Mouse (Mus musculus) hindbrain, embryonic 12.5 days (tissue): Measurements from ENCODE around the gene Sppl3. TPM values are rescaled to one million over a fixed set of nuclear protein-coding genes. Genes with fewer than 3 reads are reported as not detected.

Source experiments
- ATAC-seq: fragments of 200-750 bp; cut with Nextera tagmentation; 2 replicates; pipeline ENCODE4 v1.8.0; 2017; ENCODE audit warnings: moderate TSS enrichment; ENCODE audit not compliant: low FRiP score
- H3K27ac ChIP-seq: fragments of 300-500 bp; sonication (generic); 2 replicates; pipeline ENCODE4 v1.5.1; 2016; ENCODE audit warnings: mild to moderate bottlenecking
- H3K27me3 ChIP-seq: fragments of 300-500 bp; sonication (generic); 2 replicates; pipeline ENCODE4 v1.6.1; 2016; ENCODE audit warnings: mild to moderate bottlenecking
- H3K36me3 ChIP-seq: fragments of 300-500 bp; sonication (generic); 2 replicates; pipeline ENCODE4 v1.6.1; 2016; ENCODE audit warnings: mild to moderate bottlenecking
- H3K4me1 ChIP-seq: fragments of 300-500 bp; sonication (generic); 2 replicates; pipeline ENCODE4 v1.6.1; 2016
- H3K4me2 ChIP-seq: fragments of 300-500 bp; sonication (generic); replicated peaks from 2 replicates; pipeline ENCODE4 v1.6.1; 2016; ENCODE audit warnings: mild to moderate bottlenecking
- H3K4me3 ChIP-seq: fragments of 300-500 bp; sonication (generic); 2 replicates; pipeline ENCODE4 v1.5.1; 2016; ENCODE audit warnings: mild to moderate bottlenecking
- H3K9ac ChIP-seq: fragments of 300-500 bp; sonication (generic); 2 replicates; pipeline ENCODE4 v1.6.1; 2016; ENCODE audit warnings: mild to moderate bottlenecking, moderate library complexity
- H3K9me3 ChIP-seq: fragments of 300-500 bp; sonication (generic); replicated peaks from 2 replicates; pipeline ENCODE4 v1.6.1; 2016; ENCODE audit warnings: mild to moderate bottlenecking
- WGBS: fragments of 180-500 bp; shearing (Covaris S2); methylation state at CpG from one replicate; pipeline ENCODE4 v1.1.7; 2016; 5-methylcytosine and 5-hydroxymethylcytosine counted together
- polyA plus RNA-seq: library from polyadenylated mRNA; unstranded; fragments of >200 nt; fragmentation: Nextera tagmentation; extraction: Ambion mirVana; gene quantifications from 2 replicates; pipeline ENCODE4 v1.2.1, GENCODE M21; 2016

Gene Sppl3
- polyA plus RNA-seq, 1 experiment from 2014 or later = 31.1 TPM

DNA sequence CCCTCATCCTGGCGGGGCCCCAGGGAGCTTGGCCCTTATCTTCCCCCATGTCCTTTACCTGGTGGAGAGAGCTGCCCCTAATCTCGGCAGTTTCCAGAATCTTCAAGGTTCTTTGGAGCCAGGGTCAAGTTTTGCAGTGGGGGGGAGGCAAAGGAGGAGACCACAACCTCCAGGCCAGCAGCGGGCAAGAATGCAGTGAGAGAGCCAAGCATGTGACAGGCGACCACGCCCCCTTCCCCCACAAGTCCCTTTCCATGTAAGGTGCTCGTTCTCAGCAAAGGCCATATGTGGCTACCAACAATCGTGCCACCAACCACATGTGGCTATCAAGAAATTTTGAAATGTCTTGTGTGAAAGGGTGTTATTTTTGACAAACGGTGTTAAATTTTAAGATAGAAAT, 37.8 kb upstream of the Sppl3 start:
- no peak for ATAC-seq
- Histone ChIP-seq H3K9me3 (no peaks in the 10 kb centered on the region), H3K27me3 (peaks cover 17% of the 10 kb centered on the region), H3K4me1 (0 out of 2 replicates have a peak, but pooled peaks cover 5% of the 10 kb centered on the region), H3K36me3 (no peaks in the 10 kb centered on the region), H3K27ac (no peak overlapping the region), H3K4me3 (no peak overlapping the region), H3K4me2 (no peak overlapping the region), H3K9ac (no peak overlapping the region)
- WGBS = 76% methylated on average over 8 of the region's 8 CpGs

DNA sequence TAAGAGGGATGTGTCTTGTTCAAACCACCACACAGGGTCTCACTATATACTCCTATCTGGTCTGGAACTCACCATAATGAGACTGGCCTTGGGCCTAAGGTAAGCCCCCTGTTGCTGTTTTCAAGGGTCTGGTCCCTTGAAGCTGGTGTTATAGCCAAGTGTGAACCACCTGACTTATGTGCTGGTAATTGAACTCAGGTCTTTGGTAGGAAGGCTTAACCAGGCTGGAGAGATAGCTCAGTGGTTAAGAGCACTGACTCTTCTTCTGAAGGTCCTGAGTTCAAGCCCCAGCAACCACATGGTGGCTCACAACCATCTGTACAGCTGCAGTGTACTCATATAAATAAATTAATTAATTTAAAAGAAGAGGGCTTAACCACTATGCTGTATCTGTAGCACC, 34.0 kb upstream of the Sppl3 start:
- H3K36me3 ChIP-seq = no peaks in the 10 kb centered on the region
- H3K4me3 ChIP-seq = no peak overlapping the region
- ATAC-seq = no peak
- H3K4me1 ChIP-seq = peaks cover 11% of the 10 kb centered on the region
- no peaks in the 10 kb centered on the region for H3K9me3 ChIP-seq
- no peak overlapping the region for H3K9ac ChIP-seq
- no peak overlapping the region for H3K27ac ChIP-seq
- no peak overlapping the region for H3K4me2 ChIP-seq
- H3K27me3 ChIP-seq = peaks cover 6% of the 10 kb centered on the region

DNA sequence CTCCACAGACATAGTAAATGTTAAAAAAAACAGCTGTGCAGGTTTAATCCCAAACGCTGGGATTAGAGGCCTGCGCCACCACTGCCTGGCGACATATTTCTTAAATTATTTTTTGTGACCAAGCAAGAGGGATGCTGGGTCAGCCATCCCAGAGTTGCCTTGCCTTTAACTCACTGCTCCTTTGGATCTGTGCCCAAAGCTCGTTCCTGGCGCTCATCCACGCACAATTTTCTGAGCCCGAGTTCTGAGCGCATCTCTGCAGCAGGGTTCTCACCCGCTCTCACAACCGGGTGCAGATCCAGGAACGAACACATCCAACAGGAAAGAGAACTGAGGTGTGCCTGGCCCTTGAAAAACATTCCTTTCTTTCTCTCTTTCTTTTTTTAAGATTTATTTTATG, 32.5 kb upstream of the Sppl3 start:
- Histone ChIP-seq H3K4me2 (no peak overlapping the region), H3K27me3 (peaks cover 6% of the 10 kb centered on the region), H3K4me3 (no peak overlapping the region), H3K36me3 (no peaks in the 10 kb centered on the region), H3K27ac (no peak overlapping the region), H3K9me3 (no peaks in the 10 kb centered on the region), H3K9ac (no peak overlapping the region), H3K4me1 (peaks cover 11% of the 10 kb centered on the region)
- WGBS = 73% methylated on average over 11 of the region's 11 CpGs
- no peak for ATAC-seq

DNA sequence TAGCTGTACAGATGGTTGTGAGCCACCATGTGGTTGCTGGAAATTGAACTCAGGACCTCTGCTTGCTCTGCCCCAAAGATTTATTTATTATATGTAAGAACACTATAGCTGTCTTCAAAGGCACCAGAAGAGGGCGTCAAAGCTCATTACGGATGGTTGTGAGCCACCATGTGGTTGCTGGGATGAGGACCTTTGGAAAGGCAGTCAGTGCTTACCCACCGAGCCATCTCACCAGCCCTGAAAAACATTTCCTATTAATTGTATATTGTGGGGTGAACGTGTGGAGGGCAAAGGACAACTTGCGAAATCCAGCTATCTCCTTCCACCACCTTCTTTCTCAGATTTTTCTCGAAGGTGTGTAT, 32.1 kb upstream of the Sppl3 start:
- H3K4me1 ChIP-seq = peaks cover 11% of the 10 kb centered on the region
- 8% methylated on average over 6 of the region's 6 CpGs for WGBS
- no peaks in the 10 kb centered on the region for H3K9me3 ChIP-seq
- ATAC-seq = no peak
- H3K27me3 ChIP-seq = peaks cover 6% of the 10 kb centered on the region
- H3K4me2 ChIP-seq = peak overlapping the region; percentile 66
- H3K27ac ChIP-seq = no peak overlapping the region
- H3K36me3 ChIP-seq = no peaks in the 10 kb centered on the region
- H3K4me3 ChIP-seq = peak overlapping the region; percentile 23
- peak overlapping the region; percentile 44; the same call in 1 of the 2 replicates for H3K9ac ChIP-seq

DNA sequence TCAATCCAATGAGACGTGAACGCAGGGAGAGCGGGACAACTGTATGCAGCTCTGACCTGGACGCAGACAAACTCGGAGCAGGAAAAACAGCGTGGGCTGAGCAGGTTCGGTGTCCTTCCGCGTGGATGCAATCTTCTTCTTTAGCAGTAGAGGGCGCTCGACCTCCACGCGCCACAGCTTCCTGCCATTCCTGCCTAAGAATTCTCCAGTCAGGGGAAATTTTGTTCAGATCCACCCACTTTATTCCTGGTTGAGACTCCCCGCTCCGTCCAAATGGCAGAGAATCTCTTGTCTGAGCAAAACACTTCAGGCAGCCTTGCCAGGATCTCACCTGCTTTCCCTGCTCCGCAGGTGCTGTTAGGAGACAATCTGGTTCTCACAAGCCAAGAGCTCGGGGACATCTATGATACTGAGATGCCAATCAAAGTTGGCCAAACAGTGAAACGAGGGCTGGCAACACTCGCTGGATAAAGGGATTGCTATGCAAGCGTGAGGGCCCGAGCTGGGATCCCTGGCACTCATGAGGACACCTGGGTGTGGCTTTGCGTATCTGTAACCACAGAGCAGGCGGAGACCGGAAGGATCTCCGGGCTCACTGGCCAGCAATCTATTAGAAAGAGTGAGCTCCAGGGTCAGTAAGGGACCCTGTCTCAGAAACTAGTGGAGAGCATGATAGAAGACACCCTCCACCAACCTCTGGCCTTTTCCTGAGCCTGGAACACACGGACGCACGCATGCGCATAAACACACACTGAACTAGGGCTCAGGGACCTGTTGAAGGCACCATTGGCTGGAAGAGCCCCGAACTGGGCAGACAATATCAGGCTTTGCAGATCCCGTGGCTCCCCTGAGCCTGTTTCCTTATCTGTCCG, 31.5 kb upstream of the Sppl3 start:
- H3K27ac ChIP-seq = no peak overlapping the region

DNA sequence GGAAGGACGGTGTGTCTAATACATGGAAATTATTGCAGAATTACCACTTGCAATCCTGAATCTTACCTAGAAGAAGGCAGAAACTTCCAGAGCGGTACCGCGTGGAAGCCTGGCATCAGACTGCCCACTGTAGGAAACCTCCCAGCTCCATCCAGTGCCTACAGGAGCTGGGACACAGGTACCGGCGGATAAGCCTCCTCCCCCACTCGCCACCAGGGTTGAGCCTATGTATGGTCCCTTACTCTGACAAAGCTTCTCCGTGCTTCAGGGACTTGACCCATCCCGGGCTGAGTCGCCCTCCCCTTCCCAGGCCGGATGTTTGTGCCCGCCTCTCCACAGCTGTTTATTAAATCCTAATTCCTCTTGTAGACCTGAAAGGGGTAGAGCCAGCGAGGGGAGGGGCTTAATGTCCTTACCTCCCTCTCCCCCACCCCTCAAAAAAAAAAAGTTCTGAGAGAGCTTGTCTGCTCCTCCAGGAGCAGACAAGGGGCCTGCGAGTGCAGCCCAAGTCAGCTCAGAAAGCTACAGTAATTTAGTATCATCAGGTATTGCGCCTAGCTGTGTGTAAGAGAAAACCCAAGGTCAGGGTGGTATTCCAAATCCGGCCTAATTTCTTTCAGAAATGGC, 30.7 kb upstream of the Sppl3 start:
- no peak for ATAC-seq
- peak overlapping the region; percentile 44 for H3K9ac ChIP-seq
- peaks cover 6% of the 10 kb centered on the region for H3K27me3 ChIP-seq
- H3K27ac ChIP-seq = no peak overlapping the region
- 29% methylated on average over 16 of the region's 16 CpGs for WGBS
- peak overlapping the region; percentile 66 for H3K4me2 ChIP-seq
- no peaks in the 10 kb centered on the region for H3K9me3 ChIP-seq
- H3K4me3 ChIP-seq = peak overlapping the region; percentile 23
- no peaks in the 10 kb centered on the region for H3K36me3 ChIP-seq
- H3K4me1 ChIP-seq = peaks cover 11% of the 10 kb centered on the region

More for the DNA sequence above, 31.5 kb upstream of the Sppl3 start:
- WGBS = 12% methylated on average over 32 of the region's 32 CpGs
- H3K9ac ChIP-seq = peak overlapping the region; percentile 44
- peak overlapping the region; percentile 23 for H3K4me3 ChIP-seq
- peaks cover 6% of the 10 kb centered on the region for H3K27me3 ChIP-seq
- no peaks in the 10 kb centered on the region for H3K36me3 ChIP-seq
- H3K4me1 ChIP-seq = peaks cover 11% of the 10 kb centered on the region
- ATAC-seq = no peak
- H3K9me3 ChIP-seq = no peaks in the 10 kb centered on the region
- peak overlapping the region; percentile 66 for H3K4me2 ChIP-seq

DNA sequence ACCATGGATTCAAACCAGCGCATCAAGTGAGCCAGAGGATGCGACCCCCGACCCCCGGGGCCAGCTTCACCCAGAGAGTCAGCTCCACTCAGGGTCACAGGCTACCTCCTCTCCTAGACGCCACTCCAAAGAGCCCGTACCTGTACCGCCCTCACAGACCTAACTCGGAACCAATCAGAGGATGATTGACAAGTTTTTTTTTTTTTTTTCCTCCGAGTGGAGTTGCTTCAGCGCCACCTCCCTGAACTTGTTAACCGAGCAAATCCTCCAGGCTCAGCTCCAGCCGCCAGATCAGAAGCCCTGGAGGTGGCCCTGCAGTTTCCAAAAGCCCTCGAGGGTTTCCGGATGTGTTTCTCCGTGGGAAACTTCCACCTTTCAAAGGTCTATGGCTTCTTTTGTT, 28.9 kb upstream of the Sppl3 start:
- Histone ChIP-seq H3K36me3 (no peaks in the 10 kb centered on the region), H3K4me3 (no peak overlapping the region), H3K9me3 (no peaks in the 10 kb centered on the region), H3K27me3 (peaks cover 6% of the 10 kb centered on the region), H3K4me2 (no peak overlapping the region), H3K9ac (no peak overlapping the region), H3K27ac (no peak overlapping the region), H3K4me1 (peaks cover 11% of the 10 kb centered on the region)
- WGBS = 59% methylated on average over 15 of the region's 15 CpGs
- no peak for ATAC-seq

DNA sequence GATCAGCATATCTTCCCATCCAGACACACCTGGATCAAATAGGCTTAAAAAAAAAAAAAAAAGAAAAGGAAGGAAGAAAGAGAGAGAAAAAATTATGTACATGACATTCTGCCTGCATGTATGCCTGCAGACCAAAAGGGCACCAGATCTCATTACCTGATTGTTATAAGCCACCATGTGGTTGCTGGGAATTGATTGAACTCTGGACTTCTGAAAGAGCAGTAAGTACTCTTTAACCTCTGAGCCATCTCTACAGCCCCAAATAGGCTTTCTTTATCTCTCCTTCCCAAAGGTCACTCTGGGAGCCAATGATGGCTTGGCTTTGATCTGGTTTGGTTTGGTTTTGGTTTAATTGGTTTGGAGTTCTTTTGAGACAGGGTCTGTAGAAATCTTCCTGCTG, 25.9 kb upstream of the Sppl3 start:
- H3K4me1 ChIP-seq = peaks cover 3% of the 10 kb centered on the region; the same call in 1 of the 2 replicates
- no peak overlapping the region for H3K27ac ChIP-seq
- H3K4me3 ChIP-seq = no peak overlapping the region
- 0 out of 2 replicates have a peak, but pooled peaks cover 8% of the 10 kb centered on the region for H3K9me3 ChIP-seq
- no peak overlapping the region for H3K9ac ChIP-seq
- H3K27me3 ChIP-seq = peaks cover 3% of the 10 kb centered on the region
- no peak for ATAC-seq
- H3K4me2 ChIP-seq = no peak overlapping the region
- no peaks in the 10 kb centered on the region for H3K36me3 ChIP-seq

DNA sequence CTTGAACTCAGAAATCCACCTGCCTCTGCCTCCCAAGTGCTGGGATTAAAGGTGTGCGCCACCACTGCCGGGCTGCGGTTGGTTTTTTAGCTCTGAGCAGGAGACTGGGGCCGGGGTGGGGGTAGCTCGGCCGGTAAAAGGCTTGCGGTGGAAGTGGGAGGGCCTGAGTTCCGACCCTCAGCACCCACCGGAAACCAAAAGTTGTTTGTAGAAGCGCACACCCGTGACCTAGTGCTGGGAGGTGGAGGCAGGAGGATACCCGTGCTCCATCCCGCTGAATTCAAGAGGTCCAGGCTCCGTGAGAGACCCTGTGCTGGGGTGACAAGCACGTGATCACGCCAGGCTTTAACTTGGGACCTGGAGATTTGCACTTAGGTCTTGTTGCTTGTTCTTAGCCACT, 14.5 kb upstream of the Sppl3 start:
- Histone ChIP-seq H3K9me3 (no peaks in the 10 kb centered on the region), H3K27me3 (0 out of 2 replicates have a peak, but pooled peaks cover 2% of the 10 kb centered on the region), H3K36me3 (no peaks in the 10 kb centered on the region), H3K4me1 (no peaks in the 10 kb centered on the region), H3K4me2 (no peak overlapping the region), H3K27ac (no peak overlapping the region), H3K9ac (no peak overlapping the region), H3K4me3 (no peak overlapping the region)
- no peak for ATAC-seq
- whole genome bisulfite sequencing = 74% methylated on average over 16 of the region's 16 CpGs

DNA sequence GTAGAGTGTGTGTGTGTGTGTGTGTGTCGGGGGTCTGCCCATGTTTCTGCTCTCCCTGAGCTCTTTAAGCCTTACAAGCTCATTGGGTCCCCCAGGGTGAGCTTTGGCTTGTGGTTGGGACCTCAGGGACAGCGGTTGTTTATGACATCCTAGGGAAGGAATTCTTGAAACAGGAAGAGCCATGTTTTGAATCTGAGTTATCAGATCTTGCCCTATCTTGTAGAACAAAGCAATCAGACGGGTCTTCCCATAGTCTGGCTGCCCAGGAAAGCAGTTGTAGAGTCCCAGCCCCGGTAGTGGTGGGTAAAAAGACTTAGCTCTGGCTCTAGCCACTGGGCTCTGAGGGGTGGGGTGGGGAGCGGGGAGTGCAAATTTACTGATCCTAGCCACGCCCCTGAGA, 13.6 kb upstream of the Sppl3 start:
- Histone ChIP-seq H3K4me2 (no peak overlapping the region), H3K9me3 (no peaks in the 10 kb centered on the region), H3K27ac (no peak overlapping the region), H3K4me1 (no peaks in the 10 kb centered on the region), H3K4me3 (no peak overlapping the region), H3K36me3 (no peaks in the 10 kb centered on the region), H3K9ac (no peak overlapping the region), H3K27me3 (0 out of 2 replicates have a peak, but pooled peaks cover 5% of the 10 kb centered on the region)
- 75% methylated on average over 6 of the region's 6 CpGs for WGBS
- ATAC-seq = no peak

DNA sequence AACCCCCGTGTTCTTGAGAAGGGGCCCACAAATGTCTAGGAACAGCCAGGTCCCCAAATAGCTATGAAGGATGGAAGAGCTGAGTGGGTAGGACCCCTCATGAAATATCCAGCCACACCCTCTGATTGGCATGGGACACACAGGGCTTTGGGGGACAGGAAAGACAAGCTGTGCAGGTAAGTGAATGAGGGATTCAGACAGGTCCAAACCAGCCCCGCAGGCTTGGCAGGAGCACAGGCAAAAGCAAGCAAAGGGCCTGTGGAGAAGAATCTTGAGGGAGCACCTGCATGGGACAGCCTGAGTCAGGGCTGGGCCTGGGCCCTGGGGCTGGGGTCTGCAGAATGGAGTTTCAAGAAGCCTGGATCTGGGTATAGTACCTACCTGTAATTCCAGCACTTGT, 10.4 kb upstream of the Sppl3 start:
- 77% methylated on average over 2 of the region's 2 CpGs for WGBS
- 0 out of 2 replicates have a peak, but pooled peaks cover 5% of the 10 kb centered on the region for H3K27me3 ChIP-seq
- no peak overlapping the region for H3K4me3 ChIP-seq
- H3K4me1 ChIP-seq = no peaks in the 10 kb centered on the region
- no peaks in the 10 kb centered on the region for H3K36me3 ChIP-seq
- H3K27ac ChIP-seq = no peak overlapping the region
- H3K4me2 ChIP-seq = no peak overlapping the region
- no peak for ATAC-seq
- H3K9me3 ChIP-seq = no peaks in the 10 kb centered on the region
- H3K9ac ChIP-seq = no peak overlapping the region

DNA sequence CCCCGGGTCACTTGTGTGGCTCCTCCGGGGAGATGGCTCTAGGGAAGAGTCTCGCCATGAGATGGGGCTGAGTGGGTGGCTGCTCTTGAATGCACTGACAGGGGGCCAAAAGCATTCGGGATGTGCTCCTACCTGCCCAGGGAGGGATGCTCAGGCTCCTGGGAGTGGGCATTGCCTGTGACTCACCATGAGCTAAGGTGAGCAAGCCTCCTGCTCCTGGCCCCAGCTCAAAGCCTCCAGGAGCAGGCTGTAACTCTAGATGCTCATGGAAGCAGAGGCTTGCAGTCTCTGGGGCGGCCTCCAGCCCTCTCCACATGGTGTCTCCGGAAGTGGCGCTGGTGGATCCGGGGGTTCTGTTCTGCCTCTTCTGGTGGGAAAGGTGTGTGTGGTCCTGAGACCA, 9.5 kb upstream of the Sppl3 start:
- WGBS = 71% methylated on average over 8 of the region's 8 CpGs
- Histone ChIP-seq H3K27ac (no peak overlapping the region), H3K27me3 (0 out of 2 replicates have a peak, but pooled peaks cover 5% of the 10 kb centered on the region), H3K4me3 (no peak overlapping the region), H3K4me2 (no peak overlapping the region), H3K4me1 (no peaks in the 10 kb centered on the region), H3K9me3 (no peaks in the 10 kb centered on the region), H3K36me3 (no peaks in the 10 kb centered on the region), H3K9ac (no peak overlapping the region)
- no peak for ATAC-seq
